Mouse (Mus musculus): Measurements from ENCODE around the gene Tex28. TPM values are rescaled to one million over a fixed set of nuclear protein-coding genes. Genes with fewer than 3 reads are reported as not detected.

The Tex28 gene
- polyA plus RNA-seq, 1 experiment from 2014 or later = not detected

Other genes with a start within 250 kb of the Tex28 start
- gene Arhgap4, start 246.0 kb downstream of the Tex28 start, polyA plus RNA-seq (2016; fragmentation: Nextera tagmentation; extraction: Ambion mirVana) = 2.4 and 3.1 TPM in 2 replicates
- gene Naa10, start 245.9 kb downstream of the Tex28 start, polyA plus RNA-seq (2016; fragmentation: Nextera tagmentation; extraction: Ambion mirVana) = 112 and 114 TPM in 2 replicates
- 16.9 and 17.6 TPM in 2 replicates for gene Renbp, start 237.0 kb downstream of the Tex28 start, polyA plus RNA-seq (2016; fragmentation: Nextera tagmentation; extraction: Ambion mirVana)
- gene Hcfc1, start 201.5 kb downstream of the Tex28 start, polyA plus RNA-seq (2016; fragmentation: Nextera tagmentation; extraction: Ambion mirVana) = 66.0 and 67.8 TPM in 2 replicates
- gene Irak1, start 143.9 kb downstream of the Tex28 start, polyA plus RNA-seq (2016; fragmentation: Nextera tagmentation; extraction: Ambion mirVana) = 48.2 and 51.2 TPM in 2 replicates
- gene Opn1mw, start 40.4 kb downstream of the Tex28 start, polyA plus RNA-seq (2016; fragmentation: Nextera tagmentation; extraction: Ambion mirVana) = not detected in 2 replicates
- 14.4 and 14.5 TPM in 2 replicates for gene Mecp2, start 32.5 kb downstream of the Tex28 start, polyA plus RNA-seq (2016; fragmentation: Nextera tagmentation; extraction: Ambion mirVana)
- 0.10 TPM in 1 of 2 replicates, not detected in the other for gene Tktl1, start 9.4 kb upstream of the Tex28 start, polyA plus RNA-seq (2016; fragmentation: Nextera tagmentation; extraction: Ambion mirVana)
- 158 and 170 TPM in 2 replicates for gene Flna, start 82.0 kb upstream of the Tex28 start, polyA plus RNA-seq (2016; fragmentation: Nextera tagmentation; extraction: Ambion mirVana)
- gene Emd, start 86.8 kb upstream of the Tex28 start, polyA plus RNA-seq (2016; fragmentation: Nextera tagmentation; extraction: Ambion mirVana) = 16.5 and 18.2 TPM in 2 replicates
- 527 and 575 TPM in 2 replicates for gene Rpl10, start 103.0 kb upstream of the Tex28 start, polyA plus RNA-seq (2016; fragmentation: Nextera tagmentation; extraction: Ambion mirVana)
- 86.7 and 93.3 TPM in 2 replicates for gene Taz, start 114.1 kb upstream of the Tex28 start, polyA plus RNA-seq (2016; fragmentation: Nextera tagmentation; extraction: Ambion mirVana)
- gene Dnase1l1, start 114.5 kb upstream of the Tex28 start, polyA plus RNA-seq (2016; fragmentation: Nextera tagmentation; extraction: Ambion mirVana) = 3.9 and 5.7 TPM in 2 replicates
- gene Atp6ap1, start 129.3 kb upstream of the Tex28 start, polyA plus RNA-seq (2016; fragmentation: Nextera tagmentation; extraction: Ambion mirVana) = 151 and 161 TPM in 2 replicates
- 706 and 748 TPM in 2 replicates for gene Gdi1, start 137.2 kb upstream of the Tex28 start, polyA plus RNA-seq (2016; fragmentation: Nextera tagmentation; extraction: Ambion mirVana)
- 54.5 and 64.5 TPM in 2 replicates for gene Fam50a, start 145.2 kb upstream of the Tex28 start, polyA plus RNA-seq (2016; fragmentation: Nextera tagmentation; extraction: Ambion mirVana)
- gene Plxna3, start 161.2 kb upstream of the Tex28 start, polyA plus RNA-seq (2016; fragmentation: Nextera tagmentation; extraction: Ambion mirVana) = 47.0 and 54.6 TPM in 2 replicates
- 83.2 and 89.6 TPM in 2 replicates for gene Lage3, start 185.8 kb upstream of the Tex28 start, polyA plus RNA-seq (2016; fragmentation: Nextera tagmentation; extraction: Ambion mirVana)
- 61.1 and 63.7 TPM in 2 replicates for gene Ubl4a, start 205.4 kb upstream of the Tex28 start, polyA plus RNA-seq (2016; fragmentation: Nextera tagmentation; extraction: Ambion mirVana)
- gene Slc10a3, start 205.5 kb upstream of the Tex28 start, polyA plus RNA-seq (2016; fragmentation: Nextera tagmentation; extraction: Ambion mirVana) = 8.3 and 8.4 TPM in 2 replicates
- 27.3 and 31.5 TPM in 2 replicates for gene Fam3a, start 225.4 kb upstream of the Tex28 start, polyA plus RNA-seq (2016; fragmentation: Nextera tagmentation; extraction: Ambion mirVana)
- gene Ikbkg, start 225.5 kb upstream of the Tex28 start, polyA plus RNA-seq (2016; fragmentation: Nextera tagmentation; extraction: Ambion mirVana) = 19.9 and 21.2 TPM in 2 replicates